Mouse (Mus musculus) olfactory bulb, adult 2 months (tissue): ENCODE results near the gene Erg28. TPM values are rescaled to one million over a fixed set of nuclear protein-coding genes. Genes with fewer than 3 reads are reported as not detected.

Source experiments
- H3K27ac ChIP-seq: fragments of 200-500 bp; 2 replicates; pipeline ENCODE4 v1.5.1; 2012; ENCODE audit warnings: low read depth, low read length; ENCODE audit not compliant: insufficient read depth
- H3K4me1 ChIP-seq: fragments of 200-500 bp; 2 replicates; pipeline ENCODE4 v1.6.1; 2012; ENCODE audit warnings: low read length; ENCODE audit not compliant: control insufficient read depth, insufficient read depth
- H3K4me3 ChIP-seq: fragments of 200-500 bp; 2 replicates; pipeline ENCODE4 v1.5.1; 2012; ENCODE audit warnings: mild to moderate bottlenecking, low read depth, low read length, moderate library complexity; ENCODE audit not compliant: insufficient read depth
- CTCF ChIP-seq: fragments of 200-500 bp; IDR thresholded peaks from 2 replicates; pipeline ENCODE4 v1.5.1; 2012; ENCODE audit warnings: low read depth, mild to moderate bottlenecking, low read length, moderate library complexity; ENCODE audit not compliant: insufficient read depth
- POLR2A ChIP-seq: fragments of 200-500 bp; IDR thresholded peaks from 2 replicates; pipeline ENCODE4 v1.6.1; 2012; ENCODE audit warnings: mild to moderate bottlenecking, low read depth, low read length, moderate library complexity; ENCODE audit not compliant: insufficient read depth
- WGBS: fragments of 180-500 bp; shearing (Covaris S2); methylation state at CpG from one replicate; pipeline ENCODE4 v1.1.7; 2018; 5-methylcytosine and 5-hydroxymethylcytosine counted together
- polyA plus RNA-seq: library from polyadenylated mRNA; stranded (reverse); fragments of >200 nt; gene quantifications from 2 replicates; pipeline ENCODE4 v1.2.4, GENCODE M21; 2012; ENCODE audit warnings: low replicate concordance; ENCODE audit not compliant: missing spikeins, insufficient read depth, insufficient read length

Erg28 gene
- polyA plus RNA-seq, 1 experiment = not detected

DNA sequence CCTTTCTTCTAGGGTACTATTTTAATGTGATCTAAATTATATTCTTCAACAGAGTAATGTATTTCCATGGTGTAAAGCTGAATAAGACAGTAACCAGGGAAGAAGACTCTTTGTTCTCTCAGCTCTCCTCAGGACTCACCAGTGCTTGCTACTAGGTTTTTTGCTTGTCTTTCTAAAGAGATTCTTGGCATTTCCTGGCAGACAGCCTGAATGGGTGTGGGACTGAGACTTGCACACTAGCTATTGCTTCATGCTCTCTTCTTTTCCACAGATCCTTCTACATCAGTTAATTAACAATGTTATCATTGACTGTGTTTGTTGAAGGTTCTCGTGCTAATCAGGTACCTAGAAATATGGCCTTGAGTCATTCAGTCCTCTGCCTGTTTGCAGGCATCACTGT is 29.9 kb upstream of the Erg28 start:
- Histone ChIP-seq H3K27ac (no peak overlapping the region), H3K4me3 (no peak overlapping the region), H3K4me1 (no peaks in the 10 kb centered on the region)
- WGBS = 49% methylated on average over 1 of the region's 1 CpGs
- TF ChIP-seq CTCF (no peak), POLR2A (no peak)

DNA sequence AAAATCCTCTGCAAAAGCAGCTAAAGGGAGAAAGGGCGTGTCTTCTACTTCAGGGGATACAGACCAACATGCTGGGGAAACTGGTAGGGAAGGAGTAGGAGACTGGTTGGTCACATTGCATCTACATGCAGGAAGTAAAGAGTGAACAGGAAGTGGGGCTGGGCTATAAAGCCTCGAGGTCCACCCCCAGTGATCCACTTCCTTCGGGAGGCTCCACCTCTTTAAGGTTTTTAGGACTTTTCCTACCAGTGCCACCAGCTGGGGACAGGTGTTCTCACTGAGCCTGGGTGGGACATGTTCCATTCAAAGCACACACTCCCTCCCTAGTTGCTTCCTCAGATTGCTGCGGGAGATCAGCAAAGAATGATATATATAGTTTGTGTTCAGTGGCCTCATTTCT is 29.5 kb upstream of the Erg28 start:
- Histone ChIP-seq H3K4me1 (no peaks in the 10 kb centered on the region), H3K27ac (no peak overlapping the region), H3K4me3 (no peak overlapping the region)
- 78% methylated on average over 4 of the region's 4 CpGs for whole genome bisulfite sequencing
- TF ChIP-seq CTCF (no peak), POLR2A (no peak)

DNA sequence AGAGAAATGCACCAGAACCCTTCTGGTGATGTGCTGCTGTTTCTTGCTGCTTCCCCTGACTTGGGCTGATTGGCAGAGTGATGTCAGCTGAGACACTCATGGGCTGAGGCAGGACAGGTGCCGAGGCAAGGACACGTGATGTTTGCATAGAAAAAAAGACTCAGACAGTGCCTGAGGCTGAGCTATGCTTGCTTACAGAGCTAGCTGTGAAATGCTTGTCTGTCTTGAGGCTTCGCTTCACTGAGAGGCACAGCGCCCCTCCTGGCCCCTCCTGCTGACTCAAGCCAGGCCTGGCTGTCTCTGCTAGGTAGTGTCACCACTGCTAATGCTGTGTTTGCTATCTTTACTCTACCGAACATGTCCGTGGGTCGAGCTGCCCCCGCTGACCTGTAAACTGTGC is 26.3 kb upstream of the Erg28 start:
- H3K27ac ChIP-seq = no peak overlapping the region
- 91% methylated on average over 8 of the region's 8 CpGs for WGBS
- TF ChIP-seq POLR2A (no peak), CTCF (no peak)
- H3K4me1 ChIP-seq = no peaks in the 10 kb centered on the region
- no peak overlapping the region for H3K4me3 ChIP-seq

- Histone ChIP-seq H3K4me3 (no peak overlapping the region), H3K27ac (no peak overlapping the region), H3K4me1 (no peaks in the 10 kb centered on the region)
- 78% methylated on average over 7 of the region's 7 CpGs for WGBS
- TF ChIP-seq POLR2A = no peak
- TF ChIP-seq CTCF = no peak
These were observed 24.0 kb upstream of the Erg28 start for GRCm38 (mm10) chr12:85848164-85848958.

- no peak overlapping the region for H3K4me3 ChIP-seq
- no peaks in the 10 kb centered on the region for H3K4me1 ChIP-seq
- no peak for TF ChIP-seq CTCF
- TF ChIP-seq POLR2A = no peak
- WGBS = 88% methylated on average over 12 of the region's 12 CpGs
- no peak overlapping the region for H3K27ac ChIP-seq
These were observed 15.1 kb upstream of the Erg28 start for GRCm38 (mm10) chr12:85839371-85840000.

DNA sequence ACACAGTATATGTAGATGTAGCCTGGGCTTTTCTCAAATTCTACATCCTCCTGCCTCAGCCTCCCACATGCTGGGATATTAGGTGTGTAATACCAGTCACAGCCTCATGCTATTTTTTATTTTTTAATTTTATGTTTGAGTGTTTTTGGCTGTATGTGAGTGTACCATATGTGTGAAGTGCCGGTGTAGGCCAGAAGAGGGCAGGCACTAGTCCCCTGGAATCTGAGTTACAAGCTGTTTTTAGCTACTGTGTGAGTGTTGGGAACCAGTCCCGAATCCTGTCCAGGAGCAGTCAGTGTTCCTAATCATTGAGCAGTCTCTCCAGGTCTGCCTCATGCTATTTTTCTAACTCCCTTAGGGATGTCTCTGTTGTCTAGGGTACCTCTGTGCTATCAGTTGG is 13.4 kb upstream of the Erg28 start:
- TF ChIP-seq POLR2A (no peak), CTCF (no peak)
- no peak overlapping the region for H3K27ac ChIP-seq
- 83% methylated on average over 2 of the region's 2 CpGs for WGBS
- no peak overlapping the region for H3K4me3 ChIP-seq
- no peaks in the 10 kb centered on the region for H3K4me1 ChIP-seq

GRCm38 (mm10) chr12:85834543-85834942 is 10.2 kb upstream of the Erg28 start:
- Histone ChIP-seq H3K4me1 (no peaks in the 10 kb centered on the region), H3K27ac (no peak overlapping the region)

DNA sequence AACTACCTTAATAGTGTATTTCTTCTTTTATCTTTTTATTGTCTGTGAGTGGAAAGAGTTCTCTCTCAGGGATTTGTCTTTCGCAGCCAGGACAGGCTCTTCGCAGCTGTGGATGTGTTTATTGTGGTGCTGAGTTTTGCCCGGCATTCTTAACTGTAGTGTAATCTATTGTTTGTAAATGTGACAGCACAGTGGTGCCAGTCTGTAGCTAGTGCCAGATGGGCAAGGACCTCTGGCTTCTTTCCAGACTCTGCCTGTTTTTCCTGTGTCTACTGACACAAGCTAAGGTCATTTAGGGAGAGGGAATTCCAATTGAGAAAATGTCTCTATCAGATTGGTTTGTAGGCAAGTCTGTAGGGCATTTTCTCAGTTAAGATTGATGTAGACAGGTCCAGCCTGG is 6.3 kb upstream of the Erg28 start:
- TF ChIP-seq CTCF = no peak
- Histone ChIP-seq H3K4me1 (peaks cover 3% of the 10 kb centered on the region; the same call in 1 of the 2 replicates), H3K4me3 (no peak overlapping the region), H3K27ac (no peak overlapping the region)
- 48% methylated on average over 3 of the region's 3 CpGs for WGBS

More at GRCm38 (mm10) chr12:85834543-85834942, 10.2 kb upstream of the Erg28 start:
- no peak for TF ChIP-seq POLR2A
- TF ChIP-seq CTCF = no peak
- WGBS = 89% methylated on average over 2 of the region's 2 CpGs
- H3K4me3 ChIP-seq = no peak overlapping the region

DNA sequence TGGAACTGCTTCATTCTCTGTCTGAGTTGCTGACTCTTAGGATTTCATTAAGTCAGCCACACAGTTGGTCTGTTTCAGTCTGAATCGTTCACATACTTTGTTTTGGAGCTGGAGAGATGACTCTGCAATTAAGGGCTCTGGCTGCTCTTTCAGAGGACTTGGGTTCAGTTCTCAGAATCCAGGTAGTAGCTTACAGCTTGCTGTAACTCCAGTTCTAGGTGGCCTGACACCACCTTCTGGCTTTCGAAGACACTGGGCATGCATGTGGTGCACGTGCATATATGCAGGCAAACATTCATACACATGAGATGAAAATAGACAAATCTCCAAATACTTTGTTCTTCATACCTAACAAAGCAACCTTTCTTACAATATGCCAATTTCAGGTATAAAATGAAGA is 5.5 kb upstream of the Erg28 start:
- TF ChIP-seq CTCF = no peak
- TF ChIP-seq POLR2A = no peak
- no peak overlapping the region for H3K4me3 ChIP-seq
- H3K27ac ChIP-seq = no peak overlapping the region
- WGBS = 86% methylated on average over 3 of the region's 3 CpGs
- H3K4me1 ChIP-seq = peaks cover 3% of the 10 kb centered on the region; the same call in 1 of the 2 replicates

DNA sequence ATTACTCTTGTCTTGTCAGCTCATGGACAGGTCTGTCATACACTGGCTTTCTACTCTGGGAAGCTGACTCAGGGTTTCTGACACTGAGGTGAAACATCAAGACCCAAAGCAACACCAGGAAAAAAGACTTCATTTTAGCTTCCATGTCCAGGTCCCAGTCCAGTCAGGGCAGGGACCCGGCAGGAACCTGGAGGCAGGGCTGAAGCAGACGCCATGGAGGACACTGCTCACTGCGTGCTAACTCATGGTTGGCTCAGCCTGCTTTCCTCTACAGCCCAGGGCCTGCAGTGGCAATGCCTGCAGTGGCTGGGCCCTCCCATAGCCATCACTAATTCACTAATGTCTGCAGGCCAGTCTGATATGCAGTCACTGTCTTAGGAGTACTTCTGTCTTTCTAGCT is 4.5 kb upstream of the Erg28 start:
- TF ChIP-seq CTCF (no peak), POLR2A (no peak)
- no peak overlapping the region for H3K4me3 ChIP-seq
- H3K27ac ChIP-seq = no peak overlapping the region
- H3K4me1 ChIP-seq = peaks cover 3% of the 10 kb centered on the region; the same call in 1 of the 2 replicates
- WGBS = 97% methylated on average over 3 of the region's 3 CpGs
